ENCODE assay signal across 19 mouse cellular contexts in genomic region chr14:27289053-27289452, GRCm38 (mm10).
"Had no signal": no experiment of that assay in that cellular context is flagged by ENCODE, and none has a peak within 500 bp of the region (broad histone marks: within the 10 kb centered on the region; RNA-seq: fewer than 3 reads in every experiment).

No protein-coding gene starts in this region.

- H3K27me3 ChIP-seq: limb, embryonic 12.5 days; limb, embryonic 15.5 days had no signal

- H3K27ac ChIP-seq: limb, embryonic 12.5 days; limb, embryonic 15.5 days; liver, embryonic 14.5 days; macrophage; stomach, postnatal 0 days had no signal

- ATAC-seq: intestine, postnatal 0 days; liver, postnatal 0 days; lung, postnatal 0 days had no signal

- H3K4me3 ChIP-seq: limb, embryonic 12.5 days; limb, embryonic 15.5 days had no signal

- H3K36me3 ChIP-seq: limb, embryonic 12.5 days; limb, embryonic 15.5 days had no signal

- H3K9me3 ChIP-seq: limb, embryonic 12.5 days; limb, embryonic 15.5 days had no signal

- H3K4me2 ChIP-seq: limb, embryonic 12.5 days; limb, embryonic 15.5 days; liver, embryonic 11.5 days; lung, embryonic 14.5 days had no signal

- H3K9ac ChIP-seq: limb, embryonic 12.5 days; limb, embryonic 15.5 days; liver, embryonic 14.5 days; liver, postnatal 0 days; lung, embryonic 14.5 days had no signal

- DNase-seq: kidney, postnatal 36 days; left cerebral cortex, postnatal 4 days; liver, postnatal 0 days; lung, embryonic 14.5 days; midbrain, embryonic 14.5 days; right cerebral cortex, adult 18-20 months; right cerebral cortex, postnatal 14 days; right cerebral cortex, postnatal 4 days; thymus, adult 2 months; thymus, postnatal 14 days; thymus, postnatal 4 days had no signal
